Mouse (Mus musculus): ENCODE measurements around the gene Gm8906.
"Not testable (repeated sequence)": the region's sequence is repeated elsewhere in the genome, so short reads cannot be mapped to it uniquely, and the experiment has no call there.

The Gm8906 gene

DNA sequence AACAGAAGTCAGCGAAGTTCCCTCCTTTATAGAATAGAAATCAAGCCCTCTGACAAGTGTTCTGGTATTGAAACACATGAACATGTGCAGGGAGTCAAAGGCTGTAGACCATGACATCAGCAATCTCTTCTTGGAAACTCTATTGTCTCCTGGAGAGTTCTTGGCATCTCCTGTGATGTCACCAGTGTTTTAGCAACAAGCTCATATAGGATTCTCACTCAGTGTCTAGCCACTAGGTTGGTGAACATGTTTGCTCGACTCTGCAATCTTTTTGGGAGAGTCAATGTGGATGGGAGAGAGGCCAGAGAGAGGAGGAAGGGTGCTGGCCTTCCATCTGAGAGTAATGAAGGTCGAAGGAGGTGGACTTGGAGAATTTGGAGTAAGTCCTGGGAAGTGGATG lies at the start of gene Gm8906:
Gm8906 (plus strand) TSS at position 301 of the 400 bp plus-strand sequence.
- DNase-seq: not testable (repeated sequence)
